Mouse (Mus musculus): ENCODE measurements around the gene Adam12.

GRCm38 (mm10) chr7:134033939-134034338 is 198.0 kb downstream of the Adam12 start:
- no peak for TF ChIP-seq CTCF (IDR thresholded peaks at IDR 0.05; ENCODE audit: low read depth, low read length)
- no peak for TF ChIP-seq POLR2A (IDR thresholded peaks at IDR 0.05; ENCODE audit: insufficient read depth, low read length)
- TF ChIP-seq EP300 (IDR thresholded peaks at IDR 0.05; ENCODE audit: insufficient read depth, low read depth, low read length) = no peak

All from ES-Bruce4 (cell line).